Mouse (Mus musculus) spleen, adult 2 months (tissue): ENCODE data around the gene Zfp1. TPM values are rescaled to one million over a fixed set of nuclear protein-coding genes. Genes with fewer than 3 reads are reported as not detected.
A peak's percentile ranks its signal among the peaks of the same experiment; 100 is the strongest.

ENCODE experiments used
- DNase-seq, 2 experiments: peaks; one replicate each; pipeline versions ENCODE4 v3.0.0 to v3.0.0-alpha.2; 2012 to 2021; ENCODE audit warnings: low spot score in 2 of 2, low read depth in 1 of 2
- H3K27ac ChIP-seq: fragments of 200-500 bp; 2 replicates; pipeline ENCODE4 v1.5.1; 2012; ENCODE audit warnings: low read length, inconsistent platforms; ENCODE audit not compliant: insufficient read depth
- H3K27me3 ChIP-seq: fragments of 200-500 bp; 2 replicates; pipeline ENCODE4 v1.6.1; 2012; ENCODE audit warnings: mild to moderate bottlenecking, moderate library complexity, low read length, inconsistent platforms; ENCODE audit not compliant: control insufficient read depth, insufficient read depth
- H3K36me3 ChIP-seq: fragments of 200-500 bp; 2 replicates; pipeline ENCODE4 v1.6.1; 2012; ENCODE audit warnings: mild to moderate bottlenecking, low read length, inconsistent platforms; ENCODE audit not compliant: control insufficient read depth, insufficient read depth
- H3K4me1 ChIP-seq: fragments of 200-500 bp; 2 replicates; pipeline ENCODE4 v1.6.1; 2011; ENCODE audit warnings: inconsistent platforms; ENCODE audit not compliant: control insufficient read depth, insufficient read depth, insufficient read length
- H3K4me3 ChIP-seq: fragments of 200-500 bp; 2 replicates; pipeline ENCODE4 v1.5.1; 2011; ENCODE audit warnings: mild to moderate bottlenecking, inconsistent platforms; ENCODE audit not compliant: insufficient read depth, insufficient read length; ENCODE audit errors: extremely low read depth
- CTCF ChIP-seq: fragments of 200-500 bp; IDR thresholded peaks from 2 replicates; pipeline ENCODE4 v1.5.1; 2011; ENCODE audit warnings: mild to moderate bottlenecking, inconsistent platforms; ENCODE audit not compliant: insufficient read depth, insufficient read length, insufficient replicate concordance; ENCODE audit errors: extremely low read depth
- POLR2A ChIP-seq: fragments of 200-500 bp; IDR thresholded peaks from 2 replicates; pipeline ENCODE4 v1.6.1; 2011; ENCODE audit warnings: low read depth, low read length, inconsistent platforms
- WGBS: fragments of 180-500 bp; shearing (Covaris S2); methylation state at CpG from one replicate; pipeline ENCODE4 v1.1.7; 2018; 5-methylcytosine and 5-hydroxymethylcytosine counted together
- polyA plus RNA-seq: library from polyadenylated mRNA; depleted of rRNA; stranded (reverse); fragments of >200 nt; gene quantifications from 2 replicates; pipeline ENCODE4 v1.2.3, GENCODE M21; 2012

The Zfp1 gene
- polyA plus RNA-seq, 1 experiment, result 4.9 TPM

DNA sequence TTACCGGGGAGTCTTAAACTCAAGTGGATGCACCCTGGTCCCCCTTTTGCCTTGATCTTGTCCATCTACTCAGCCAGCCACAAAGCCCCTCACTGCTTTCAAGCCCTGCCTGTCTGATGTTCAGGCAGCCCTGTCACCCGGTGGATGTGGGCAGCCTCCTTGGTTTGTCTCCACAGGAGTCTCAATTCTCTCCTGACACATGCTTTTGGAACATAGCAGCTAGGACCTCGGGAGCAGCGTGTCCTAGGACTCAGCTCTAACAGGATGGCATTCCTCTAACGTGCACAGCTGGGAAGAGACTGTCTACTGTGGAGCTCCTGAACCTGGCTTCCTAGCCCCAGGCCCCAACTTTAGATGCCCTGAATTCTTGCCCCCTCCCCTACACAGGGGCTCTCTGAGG lies 62.5 kb downstream of the Zfp1 start:
- WGBS, result 85% methylated on average over 5 of the region's 5 CpGs

DNA sequence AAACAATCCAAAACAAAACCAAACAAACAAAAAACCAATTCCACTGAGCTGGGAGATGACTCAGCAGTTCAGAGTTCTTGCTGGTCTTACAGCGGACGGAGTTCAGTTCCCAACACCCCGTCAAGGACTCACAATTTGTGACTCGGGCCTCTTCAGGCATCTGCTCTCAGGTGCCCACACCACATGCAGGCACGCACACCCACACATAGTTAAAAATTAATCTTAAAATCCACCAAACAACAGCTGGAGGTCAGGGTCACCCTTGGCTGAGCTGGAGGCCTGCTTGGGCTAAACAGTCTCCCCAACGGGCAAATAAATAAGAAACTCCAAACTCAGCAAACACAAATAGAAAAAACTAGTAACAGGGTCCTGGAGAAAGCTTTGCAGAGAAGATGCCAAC lies 65.1 kb downstream of the Zfp1 start:
- TF ChIP-seq POLR2A (no peak), CTCF (no peak)
- no peaks in the 10 kb centered on the region for H3K4me1 ChIP-seq
- H3K27me3 ChIP-seq, result no peaks in the 10 kb centered on the region; the same call in 1 of the 2 replicates
- H3K27ac ChIP-seq, result no peak overlapping the region
- WGBS, result 83% methylated on average over 6 of the region's 6 CpGs
- no peak overlapping the region for H3K4me3 ChIP-seq
- no peaks in the 10 kb centered on the region for H3K36me3 ChIP-seq
- no peak for DNase-seq

More for the DNA sequence above, 62.5 kb downstream of the Zfp1 start:
- DNase-seq, result no peak
- Histone ChIP-seq H3K36me3 (no peaks in the 10 kb centered on the region), H3K4me3 (no peak overlapping the region), H3K27ac (no peak overlapping the region), H3K4me1 (no peaks in the 10 kb centered on the region), H3K27me3 (no peaks in the 10 kb centered on the region; the same call in 1 of the 2 replicates)
- TF ChIP-seq POLR2A (no peak), CTCF (no peak)

- Histone ChIP-seq H3K4me1 (no peaks in the 10 kb centered on the region), H3K36me3 (no peaks in the 10 kb centered on the region), H3K27me3 (no peaks in the 10 kb centered on the region; the same call in 1 of the 2 replicates), H3K4me3 (no peak overlapping the region), H3K27ac (no peak overlapping the region)
- DNase-seq, result no peak
- WGBS, result 87% methylated on average over 1 of the region's 1 CpGs
- TF ChIP-seq CTCF (no peak), POLR2A (no peak)
Observed at GRCm38 (mm10) chr8:111709223-111709622, 66.0 kb downstream of the Zfp1 start.

DNA sequence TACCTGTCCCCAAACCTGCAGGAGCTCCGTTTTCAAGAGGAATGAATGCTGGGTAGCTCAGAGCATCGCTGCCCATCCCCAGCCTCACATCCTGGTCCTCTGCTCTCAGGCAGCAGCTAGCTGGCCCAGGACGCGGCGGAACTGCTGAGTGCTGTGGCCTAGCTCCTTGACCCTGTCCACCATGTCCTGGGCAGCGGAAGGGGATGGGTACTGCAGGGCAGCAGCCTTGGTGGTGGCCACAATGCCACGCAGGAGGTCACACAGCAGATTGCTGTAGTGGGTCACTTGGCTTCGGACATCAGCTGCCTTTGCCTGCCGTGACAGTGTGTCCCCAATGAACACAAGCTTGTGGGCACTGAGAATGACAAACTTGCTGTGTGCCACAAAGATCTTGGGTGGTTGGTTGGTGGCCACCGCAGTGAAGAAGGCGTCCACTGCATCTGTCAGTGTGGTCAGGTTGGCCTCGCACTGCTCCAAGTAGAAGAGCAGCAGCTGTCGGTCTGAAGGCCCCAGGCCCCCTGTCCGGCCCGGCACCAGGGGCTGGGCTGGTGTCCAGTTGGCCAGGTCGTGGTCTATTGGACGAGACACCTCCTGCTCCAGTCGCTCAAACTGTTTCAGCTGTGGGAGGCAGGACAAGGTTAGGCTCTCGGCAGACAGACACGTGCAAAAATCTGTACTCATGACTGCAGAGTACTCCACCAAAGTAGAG lies 67.7 kb downstream of the Zfp1 start:
- Histone ChIP-seq H3K4me1 (no peaks in the 10 kb centered on the region), H3K27ac (no peak overlapping the region), H3K36me3 (no peaks in the 10 kb centered on the region), H3K4me3 (no peak overlapping the region), H3K27me3 (no peaks in the 10 kb centered on the region; the same call in 1 of the 2 replicates)
- no peak for TF ChIP-seq CTCF
- no peak for TF ChIP-seq POLR2A
- DNase-seq, result no peak
- 89% methylated on average over 20 of the region's 20 CpGs for WGBS

DNA sequence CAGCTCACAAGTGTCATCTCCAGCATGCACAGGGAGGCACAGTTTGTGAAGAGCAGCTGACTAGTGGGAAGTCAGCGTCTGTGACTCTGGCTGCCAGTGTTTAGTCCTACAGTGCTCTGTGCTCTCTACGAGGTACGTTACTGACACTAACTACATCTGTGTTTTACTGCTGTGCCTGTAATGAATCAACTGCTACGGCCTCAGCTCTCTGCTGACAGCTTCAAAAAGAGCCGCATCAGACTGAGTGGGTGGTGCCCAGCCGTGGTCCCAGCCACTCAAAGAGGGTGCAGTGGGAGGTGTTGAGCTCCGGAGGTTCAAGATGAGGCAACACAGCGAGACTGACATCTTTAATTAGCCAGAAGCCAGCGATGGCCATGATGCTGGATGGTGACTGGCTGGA lies 68.9 kb downstream of the Zfp1 start:
- no peaks in the 10 kb centered on the region for H3K36me3 ChIP-seq
- no peak for TF ChIP-seq CTCF
- H3K27me3 ChIP-seq, result no peaks in the 10 kb centered on the region
- H3K4me3 ChIP-seq, result no peak overlapping the region
- 67% methylated on average over 9 of the region's 9 CpGs for WGBS
- no peaks in the 10 kb centered on the region for H3K4me1 ChIP-seq
- no peak overlapping the region for H3K27ac ChIP-seq
- no peak for DNase-seq

GRCm38 (mm10) chr8:111712588-111712987 lies 69.4 kb downstream of the Zfp1 start:
- WGBS, result 63% methylated on average over 6 of the region's 6 CpGs
- TF ChIP-seq POLR2A, result no peak
- TF ChIP-seq CTCF, result peak; percentile 77; the same call in 1 of the 2 replicates
- H3K4me1 ChIP-seq, result no peaks in the 10 kb centered on the region
- no peak overlapping the region for H3K27ac ChIP-seq
- H3K27me3 ChIP-seq, result no peaks in the 10 kb centered on the region
- DNase-seq, result peak; percentile 8 to 51
- no peaks in the 10 kb centered on the region for H3K36me3 ChIP-seq
- H3K4me3 ChIP-seq, result no peak overlapping the region

- 84% methylated on average over 11 of the region's 11 CpGs for WGBS
- no peak for TF ChIP-seq POLR2A
- TF ChIP-seq CTCF, result no peak
- H3K36me3 ChIP-seq, result no peaks in the 10 kb centered on the region
- H3K27ac ChIP-seq, result no peak overlapping the region
- H3K4me1 ChIP-seq, result no peaks in the 10 kb centered on the region
- no peak overlapping the region for H3K4me3 ChIP-seq
- DNase-seq, result no peak
- H3K27me3 ChIP-seq, result no peaks in the 10 kb centered on the region
Observed at GRCm38 (mm10) chr8:111713291-111713690, 70.1 kb downstream of the Zfp1 start.
